Mouse (Mus musculus) E14TG2a.4 (cell line): ENCODE results near the gene Cpsf6.
"Not testable (repeated sequence)": the region's sequence is repeated elsewhere in the genome, so short reads cannot be mapped to it uniquely, and the experiment has no call there.

Source experiments
- H3K27me3 ChIP-seq: 2 replicates; pipeline ENCODE4 v1.6.1; 2014; ENCODE audit warnings: low read length, control low read depth; ENCODE audit not compliant: insufficient read depth
- H3K36me3 ChIP-seq: 2 replicates; pipeline ENCODE4 v1.6.1; 2014; ENCODE audit warnings: low read length, control low read depth; ENCODE audit not compliant: insufficient read depth
- H3K4me1 ChIP-seq: replicated peaks from 2 replicates; pipeline ENCODE4 v1.6.1; 2014; ENCODE audit warnings: low read depth, low read length, control low read depth
- H3K4me3 ChIP-seq: replicated peaks from 2 replicates; pipeline ENCODE4 v1.5.1; 2014; ENCODE audit warnings: mild to moderate bottlenecking, low read length
- H3K9me3 ChIP-seq: 2 replicates; pipeline ENCODE4 v1.6.1; 2014; ENCODE audit warnings: low read length, control low read depth
- CTCF ChIP-seq: conservative IDR thresholded peaks from 2 replicates; pipeline ENCODE4 v1.5.1; 2014; ENCODE audit warnings: low read length
- NANOG ChIP-seq: IDR thresholded peaks from 2 replicates; pipeline ENCODE4 v1.6.1; 2014; ENCODE audit warnings: borderline replicate concordance, low read length, mixed read lengths
- POU5F1 ChIP-seq: IDR thresholded peaks from 2 replicates; pipeline ENCODE4 v1.6.1; 2014; ENCODE audit warnings: low read length, borderline replicate concordance

Gene Cpsf6

GRCm38 (mm10) chr10:117391801-117392200 lies 12.0 kb upstream of the Cpsf6 start:
- no peak overlapping the region for H3K4me3 ChIP-seq
- H3K27me3 ChIP-seq = peaks cover 6% of the 10 kb centered on the region
- no peaks in the 10 kb centered on the region for H3K36me3 ChIP-seq
- TF ChIP-seq CTCF (no peak), NANOG (no peak), POU5F1 (no peak)
- H3K4me1 ChIP-seq = peaks cover 37% of the 10 kb centered on the region
- H3K9me3 ChIP-seq = no peaks in the 10 kb centered on the region

DNA sequence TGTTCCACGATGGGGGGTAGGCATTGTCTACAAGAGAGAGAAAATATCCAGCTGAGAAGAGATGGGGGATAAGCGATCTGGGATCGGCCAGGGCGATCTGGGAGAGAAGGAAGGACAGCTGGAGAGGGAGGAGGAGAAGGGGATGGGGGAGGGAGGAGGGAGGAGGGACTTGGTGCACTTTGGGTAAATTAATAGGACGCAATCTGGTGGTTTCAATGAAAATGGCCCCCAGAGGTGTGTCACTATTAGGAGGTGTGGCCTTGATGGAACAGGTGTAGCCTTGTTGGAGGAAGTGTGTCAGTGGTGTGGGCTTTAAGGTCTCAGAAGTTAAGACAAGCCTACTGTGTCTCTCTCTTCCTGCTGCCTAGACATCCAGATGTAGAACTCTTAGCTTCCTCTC lies 11.2 kb upstream of the Cpsf6 start:
- Histone ChIP-seq H3K36me3 (no peaks in the 10 kb centered on the region), H3K27me3 (peaks cover 6% of the 10 kb centered on the region), H3K4me3 (peak overlapping the region; percentile 68), H3K9me3 (no peaks in the 10 kb centered on the region), H3K4me1 (peaks cover 35% of the 10 kb centered on the region)
- TF ChIP-seq POU5F1 = no peak
- TF ChIP-seq NANOG = no peak
- TF ChIP-seq CTCF = no peak

- Histone ChIP-seq H3K4me1 (peaks cover 35% of the 10 kb centered on the region), H3K36me3 (no peaks in the 10 kb centered on the region), H3K4me3 (peak overlapping the region; percentile 68)
Measured at GRCm38 (mm10) chr10:117389904-117390875, 10.4 kb upstream of the Cpsf6 start.

DNA sequence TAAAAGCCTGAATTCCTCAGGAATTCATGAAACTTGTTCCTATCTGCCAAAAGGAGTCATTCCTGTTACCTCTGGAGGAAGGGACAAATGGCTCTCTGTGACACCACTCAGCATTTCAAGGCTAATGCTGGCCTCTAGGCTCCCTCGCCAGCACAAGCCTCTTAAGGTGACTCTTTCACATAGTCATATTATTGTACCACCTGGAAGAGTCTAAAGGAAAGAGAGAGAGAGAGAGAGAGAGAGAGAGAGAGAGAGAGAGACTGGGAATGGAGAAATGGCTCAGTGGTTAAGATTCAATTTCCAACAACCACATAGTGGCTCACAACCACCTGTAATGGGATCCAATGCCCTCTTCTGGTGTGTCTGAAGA lies 9.5 kb upstream of the Cpsf6 start:
- Histone ChIP-seq H3K27me3 (peaks cover 5% of the 10 kb centered on the region), H3K4me3 (no peak overlapping the region), H3K9me3 (peaks cover 2% of the 10 kb centered on the region; the same call in 1 of the 2 replicates), H3K4me1 (peaks cover 35% of the 10 kb centered on the region), H3K36me3 (no peaks in the 10 kb centered on the region)
- TF ChIP-seq POU5F1 = no peak
- no peak for TF ChIP-seq NANOG
- TF ChIP-seq CTCF = no peak

More at GRCm38 (mm10) chr10:117389904-117390875, 10.4 kb upstream of the Cpsf6 start:
- no peak for TF ChIP-seq NANOG
- TF ChIP-seq POU5F1 = no peak
- no peak for TF ChIP-seq CTCF
- Histone ChIP-seq H3K27me3 (peaks cover 6% of the 10 kb centered on the region), H3K9me3 (no peaks in the 10 kb centered on the region)

- no peaks in the 10 kb centered on the region for H3K36me3 ChIP-seq
- TF ChIP-seq NANOG (peak; percentile 72), CTCF (no peak), POU5F1 (no peak)
- H3K27me3 ChIP-seq = peaks cover 4% of the 10 kb centered on the region
- peaks cover 4% of the 10 kb centered on the region; the same call in 1 of the 2 replicates for H3K9me3 ChIP-seq
- H3K4me1 ChIP-seq = peaks cover 29% of the 10 kb centered on the region
- H3K4me3 ChIP-seq = no peak overlapping the region
Measured at GRCm38 (mm10) chr10:117388637-117389370, 9.0 kb upstream of the Cpsf6 start.

- not testable (repeated sequence) for H3K36me3 ChIP-seq, H3K4me3 ChIP-seq, H3K27me3 ChIP-seq, H3K9me3 ChIP-seq
- H3K4me1 ChIP-seq = peaks cover 25% of the 10 kb centered on the region
Measured at GRCm38 (mm10) chr10:117387961-117388636, 8.3 kb upstream of the Cpsf6 start.

DNA sequence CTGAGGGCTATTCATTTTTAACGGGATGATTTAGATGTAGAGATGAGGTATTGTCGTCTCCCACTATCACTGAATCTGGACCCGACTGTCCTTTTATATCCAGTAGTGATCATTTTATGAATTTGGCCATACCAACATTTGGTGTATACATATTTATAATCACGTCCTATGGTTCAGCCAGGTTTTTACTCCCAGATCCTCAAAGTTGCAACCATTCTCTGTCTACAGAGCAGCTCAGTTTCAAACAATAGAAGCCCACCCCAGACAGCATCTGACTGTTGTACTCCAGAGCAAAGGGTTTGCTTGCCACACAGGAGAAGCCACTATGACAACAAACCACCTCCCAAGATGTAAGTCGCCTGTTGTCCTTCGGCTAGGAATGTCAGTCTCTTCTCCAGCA lies 7.2 kb upstream of the Cpsf6 start:
- peaks cover 22% of the 10 kb centered on the region for H3K4me1 ChIP-seq
- TF ChIP-seq POU5F1 (no peak), NANOG (no peak), CTCF (no peak)
- no peaks in the 10 kb centered on the region for H3K36me3 ChIP-seq
- no peak overlapping the region for H3K4me3 ChIP-seq
- peaks cover 4% of the 10 kb centered on the region; the same call in 1 of the 2 replicates for H3K9me3 ChIP-seq
- peaks cover 2% of the 10 kb centered on the region; the same call in 1 of the 2 replicates for H3K27me3 ChIP-seq

GRCm38 (mm10) chr10:117386261-117386660 lies 6.4 kb upstream of the Cpsf6 start:
- peaks cover 19% of the 10 kb centered on the region for H3K4me1 ChIP-seq
- peaks cover 2% of the 10 kb centered on the region; the same call in 1 of the 2 replicates for H3K27me3 ChIP-seq
- H3K9me3 ChIP-seq = peaks cover 4% of the 10 kb centered on the region; the same call in 1 of the 2 replicates
- TF ChIP-seq CTCF = no peak
- TF ChIP-seq POU5F1 = no peak
- TF ChIP-seq NANOG = no peak
- H3K36me3 ChIP-seq = no peaks in the 10 kb centered on the region
- H3K4me3 ChIP-seq = no peak overlapping the region
